Mouse (Mus musculus) MEL-GATA-1-ER (cell line): ENCODE results near the gene Sash3.

Experiments used
- DNase-seq: peaks from one replicate; pipeline ENCODE4 v3.0.0-alpha.2; 2012; ENCODE audit warnings: low read depth; ENCODE audit errors: extremely low read depth

Sash3 gene

GRCm38 (mm10) chrX:48146262-48146661, at the start of gene Sash3:
Gene Sash3 (plus strand): TSS chrX:48146436.
- DNase-seq: no peak

DNA sequence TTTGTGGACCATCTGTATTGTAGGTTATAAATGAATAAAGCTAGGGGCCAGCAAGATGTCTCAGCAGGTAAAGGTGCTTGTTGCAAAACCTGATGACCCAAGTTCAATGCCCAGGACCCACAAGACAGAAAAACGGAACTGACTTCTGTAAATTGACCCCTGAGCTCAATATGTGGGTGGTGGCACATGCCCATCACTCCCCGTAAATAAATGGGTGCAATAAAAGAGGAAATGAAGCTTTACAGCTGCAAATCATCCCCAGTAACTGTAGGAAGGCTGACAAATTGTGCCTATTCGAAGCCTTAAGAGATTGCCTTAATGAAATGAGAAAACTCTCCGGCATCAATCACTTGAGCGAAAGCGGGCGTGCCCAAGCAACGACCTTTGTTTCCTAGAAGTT, 49.7 kb upstream of the Sash3 start:
- no peak for DNase-seq

- DNase-seq: no peak
Measured at GRCm38 (mm10) chrX:48098470-48099129, 47.6 kb upstream of the Sash3 start.

DNA sequence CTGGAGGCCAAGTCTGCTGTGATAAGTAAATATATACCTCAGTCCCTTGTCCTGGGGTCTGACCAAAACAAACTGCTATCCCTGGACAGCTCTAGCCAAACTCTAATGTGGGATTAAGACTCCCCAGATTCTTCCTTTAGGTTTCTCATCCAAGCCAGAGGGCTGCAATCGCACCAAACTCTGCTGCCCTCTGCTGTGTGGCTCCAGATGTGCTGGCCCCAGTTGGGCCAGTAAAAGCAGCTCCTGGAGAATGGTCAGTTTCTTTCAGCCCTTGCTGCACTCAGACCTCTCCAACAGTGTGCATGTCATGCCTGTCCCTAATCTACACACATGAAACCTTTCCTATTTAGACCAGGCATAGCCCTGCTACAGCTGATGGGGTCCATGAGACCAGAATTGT, 46.4 kb upstream of the Sash3 start:
- no peak for DNase-seq

GRCm38 (mm10) chrX:48103256-48103655, 43.0 kb upstream of the Sash3 start:
- DNase-seq: no peak

GRCm38 (mm10) chrX:48104736-48105441, 41.3 kb upstream of the Sash3 start:
- no peak for DNase-seq

DNA sequence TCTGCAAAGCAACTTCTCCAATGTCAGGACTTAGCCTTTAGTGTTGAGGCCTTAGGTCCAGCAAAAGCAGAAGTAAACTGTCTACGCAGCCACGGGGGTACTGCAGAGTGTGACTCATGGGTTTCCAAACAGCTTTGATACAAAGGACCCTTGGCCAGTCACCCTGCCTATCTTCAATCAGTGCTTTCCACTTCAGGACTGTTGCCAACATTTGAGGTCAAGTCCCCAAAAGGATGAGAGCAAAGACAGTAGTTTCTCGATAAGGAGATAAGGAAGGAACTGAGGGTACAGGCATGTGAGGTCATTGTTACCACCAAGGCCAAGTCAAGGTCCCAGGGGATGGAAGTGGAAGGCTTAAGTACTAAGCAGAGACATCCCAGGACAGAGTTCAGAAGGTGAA, 40.0 kb upstream of the Sash3 start:
- no peak for DNase-seq

- no peak for DNase-seq
Measured at GRCm38 (mm10) chrX:48108394-48109315, 37.6 kb upstream of the Sash3 start, which contains the start of gene Xpnpep2. Gene Xpnpep2 (plus strand): TSS chrX:48108725.

GRCm38 (mm10) chrX:48109316-48109655, 37.0 kb upstream of the Sash3 start:
- no peak for DNase-seq

DNA sequence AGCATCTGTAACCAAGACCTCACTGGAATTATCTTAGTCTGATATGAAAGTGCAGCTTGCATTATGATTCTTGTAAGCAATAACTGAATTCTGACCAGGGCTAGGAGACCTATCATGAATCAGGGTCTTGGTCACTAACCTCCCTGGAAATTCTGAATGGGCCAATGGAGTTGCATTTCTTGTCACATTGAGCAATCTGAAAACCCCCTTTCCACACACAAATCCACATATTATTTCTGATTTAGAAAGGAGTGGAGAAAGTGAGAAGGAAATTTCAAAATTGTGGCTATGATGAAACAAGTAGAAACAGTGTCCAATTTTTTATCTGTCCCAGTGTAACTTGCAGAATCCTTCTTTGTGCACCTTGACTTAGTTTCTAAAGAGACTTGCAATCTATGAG, 26.9 kb upstream of the Sash3 start:
- DNase-seq: no peak

DNA sequence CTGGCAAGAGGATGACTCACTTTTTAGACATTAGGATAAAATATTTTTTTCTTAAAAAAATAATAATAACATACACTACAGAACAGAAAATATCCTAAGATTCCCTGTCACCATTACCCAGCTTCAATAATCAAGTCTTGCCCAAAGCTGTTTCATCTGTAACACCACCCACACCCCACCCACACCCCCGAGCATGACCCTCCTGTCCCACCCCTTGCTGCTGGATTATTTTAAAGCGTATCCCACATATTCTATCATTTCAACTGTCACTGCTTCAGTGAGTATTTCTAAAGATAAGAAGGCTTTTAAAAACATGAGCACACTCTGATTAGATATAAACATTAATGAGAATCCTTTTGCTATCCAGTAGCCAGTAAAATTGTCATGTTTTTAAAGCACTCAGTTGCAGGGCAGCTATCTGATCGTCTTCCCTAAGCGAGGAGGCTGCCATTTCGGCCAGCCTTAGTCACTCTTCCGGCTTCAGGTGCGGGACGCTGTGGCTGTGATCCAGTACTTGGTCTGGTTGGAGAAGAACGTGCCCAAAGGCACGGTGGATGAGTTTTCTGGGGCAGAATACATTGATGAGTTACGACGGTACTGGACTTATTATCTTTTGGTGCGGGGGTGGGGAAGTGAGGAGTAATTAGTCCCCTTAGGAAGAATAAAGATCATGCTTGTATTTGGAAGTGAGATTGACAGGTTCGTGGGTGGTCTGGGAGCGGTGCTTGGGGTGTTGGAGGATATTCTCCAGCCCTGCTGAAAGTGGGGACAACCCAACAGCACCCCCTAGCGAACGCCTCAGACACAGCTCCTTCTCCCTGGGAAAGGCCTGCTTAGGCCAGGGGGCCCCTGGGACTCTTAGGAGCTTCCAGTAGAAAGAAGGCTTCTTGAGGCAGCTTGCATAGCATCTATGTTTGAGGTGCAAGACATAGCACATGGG, 21.8 kb upstream of the Sash3 start:
- peak; percentile 47 for DNase-seq

DNA sequence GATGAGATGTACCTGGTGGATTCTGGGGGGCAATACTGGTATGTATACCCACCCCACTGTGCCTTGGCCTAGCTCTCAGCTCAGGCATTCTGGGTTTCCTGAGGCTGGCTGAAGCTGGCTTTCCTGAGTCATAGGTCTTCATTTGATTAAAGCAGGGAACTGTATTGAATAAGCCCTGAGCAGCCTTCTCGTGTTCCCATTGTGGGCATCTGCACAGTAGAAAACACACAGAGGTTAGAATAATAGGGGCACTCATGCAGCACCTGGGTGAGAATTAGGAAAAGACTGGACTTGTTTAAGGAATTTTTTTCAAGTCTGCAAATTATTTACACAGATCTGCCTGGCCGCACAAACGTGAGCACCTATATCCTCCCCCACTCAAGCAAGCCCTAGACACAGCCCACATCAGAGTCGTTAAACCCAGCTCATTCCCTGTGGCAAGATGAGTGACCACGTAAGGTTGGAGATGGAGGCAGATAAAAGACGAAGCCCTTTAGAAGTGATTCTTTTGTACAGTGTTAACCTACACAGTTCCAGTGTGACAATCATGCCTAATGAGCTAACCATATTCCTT, 19.2 kb upstream of the Sash3 start:
- no peak for DNase-seq

DNA sequence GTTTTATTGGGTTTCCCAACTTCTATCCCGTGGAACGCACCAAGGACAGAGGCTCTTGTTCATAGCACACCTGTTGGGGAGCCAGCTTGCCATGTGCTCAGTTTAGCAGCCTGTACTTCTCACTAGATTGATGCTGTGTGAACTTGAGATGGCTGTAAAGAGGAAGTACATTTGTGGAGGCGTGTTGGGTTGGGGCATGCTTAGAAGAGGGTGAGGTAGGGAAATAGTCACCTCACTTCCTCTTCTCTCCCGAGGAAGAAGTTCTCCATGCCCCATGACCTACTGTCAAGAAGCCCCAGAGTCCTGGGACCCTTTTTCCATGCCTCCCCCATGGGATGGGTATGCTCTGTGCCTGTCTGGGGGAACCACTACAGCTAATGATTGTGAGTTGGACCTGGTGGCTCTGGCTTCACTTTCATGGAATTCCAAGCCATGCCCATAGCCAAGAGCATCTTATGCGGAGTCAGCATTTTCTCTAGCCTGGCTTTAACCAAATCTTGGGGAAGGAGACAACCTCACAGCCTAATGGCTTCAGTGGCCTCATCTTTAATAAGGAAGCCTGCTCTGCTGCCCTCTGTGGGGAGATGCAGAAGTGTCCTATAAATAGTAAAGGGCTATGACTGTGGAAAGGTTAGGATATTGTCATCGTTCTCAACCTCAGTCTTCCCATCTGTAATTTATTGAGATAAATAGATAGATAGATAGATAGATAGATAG, 18.6 kb upstream of the Sash3 start:
- peak; percentile 66 for DNase-seq

DNA sequence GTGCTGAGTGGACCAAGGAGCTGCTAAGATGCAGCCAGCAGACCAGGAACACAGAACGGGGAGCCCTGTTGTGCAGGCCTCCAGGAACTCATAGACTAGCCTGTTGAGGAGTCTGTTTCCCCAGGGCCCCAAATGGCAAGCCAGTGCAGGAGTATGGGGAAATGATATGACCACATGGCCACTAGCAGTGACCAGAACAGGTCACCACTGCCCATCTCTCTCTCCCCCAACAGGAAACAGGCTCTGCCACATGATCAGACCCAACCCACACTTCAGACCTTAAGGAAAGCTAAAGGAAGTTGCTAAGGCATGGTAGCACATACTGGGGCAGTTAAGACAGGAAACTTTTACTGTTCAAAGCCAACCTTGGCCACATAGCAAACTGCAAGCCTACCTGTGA, 17.1 kb upstream of the Sash3 start:
- no peak for DNase-seq

DNA sequence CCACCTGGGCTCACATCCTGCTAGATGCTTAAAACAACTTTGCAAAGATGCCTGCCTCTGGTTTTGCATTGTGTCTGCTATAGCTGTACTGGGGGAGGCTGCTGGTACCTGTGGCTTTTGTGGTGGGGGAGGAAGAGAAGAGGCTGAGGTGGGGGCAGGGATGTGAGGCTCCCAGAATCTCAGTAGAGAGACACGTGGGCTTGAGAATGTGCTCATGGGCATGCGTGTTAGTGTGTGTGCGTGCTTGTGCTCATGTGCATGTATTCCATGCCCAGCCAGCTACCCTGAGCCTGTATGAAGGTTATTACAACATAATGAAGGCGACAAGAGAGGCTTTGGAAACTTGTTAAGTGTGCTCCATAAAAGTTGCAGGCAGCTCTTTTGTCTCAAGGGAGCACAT, 9.3 kb upstream of the Sash3 start:
- DNase-seq: no peak

GRCm38 (mm10) chrX:48138011-48138410, 8.2 kb upstream of the Sash3 start:
- DNase-seq: no peak

- peak; percentile 92 for DNase-seq
Measured at GRCm38 (mm10) chrX:48138539-48139275, 7.5 kb upstream of the Sash3 start.

GRCm38 (mm10) chrX:48139368-48140285, 6.6 kb upstream of the Sash3 start:
- DNase-seq: no peak
